Mouse (Mus musculus) heart, adult 2 months (tissue): ENCODE results near the gene Stpg1. TPM values are rescaled to one million over a fixed set of nuclear protein-coding genes. Genes with fewer than 3 reads are reported as not detected.
A peak's percentile ranks its signal among the peaks of the same experiment; 100 is the strongest.

Source experiments
- DNase-seq, 2 experiments: peaks; one replicate each; pipeline ENCODE4 v3.0.0; 2021
- H3K27ac ChIP-seq: fragments of 200-600 bp; 2 replicates; pipeline ENCODE4 v1.8.1; 2022
- H3K27me3 ChIP-seq: fragments of 200-500 bp; 2 replicates; pipeline ENCODE4 v1.6.1; 2012; ENCODE audit warnings: mild to moderate bottlenecking, low read length, inconsistent platforms, mixed read lengths; ENCODE audit not compliant: control insufficient read depth, insufficient read depth
- H3K36me3 ChIP-seq: fragments of 200-500 bp; 2 replicates; pipeline ENCODE4 v1.6.1; 2012; ENCODE audit warnings: low read length, inconsistent platforms; ENCODE audit not compliant: control insufficient read depth, insufficient read depth
- H3K4me1 ChIP-seq: fragments of 200-500 bp; 2 replicates; pipeline ENCODE4 v1.6.1; 2011; ENCODE audit warnings: low read length; ENCODE audit not compliant: control insufficient read depth, insufficient read depth
- H3K4me3 ChIP-seq: fragments of 200-600 bp; 2 replicates; pipeline ENCODE4 v1.8.1; 2022
- H3K79me2 ChIP-seq: fragments of 200-500 bp; replicated peaks from 2 replicates; pipeline ENCODE4 v1.6.1; 2012; ENCODE audit warnings: mild to moderate bottlenecking, inconsistent platforms, low read length, moderate library complexity, mixed read lengths; ENCODE audit not compliant: control insufficient read depth, insufficient read depth
- H3K9ac ChIP-seq: fragments of 200-500 bp; 2 replicates; pipeline ENCODE4 v1.6.1; 2012; ENCODE audit warnings: low read depth, mild to moderate bottlenecking, control low read depth, inconsistent platforms, low read length, mixed read lengths
- CTCF ChIP-seq: fragments of 200-600 bp; IDR thresholded peaks from 2 replicates; pipeline ENCODE4 v1.8.1; 2022; ENCODE audit warnings: antibody characterized with exemption, mild to moderate bottlenecking, moderate library complexity
- EP300 ChIP-seq: fragments of 200-500 bp; IDR thresholded peaks from 2 replicates; pipeline ENCODE4 v1.6.1; 2011; ENCODE audit warnings: low read depth, low read length, control low read depth; ENCODE audit not compliant: insufficient read depth
- POLR2A ChIP-seq: fragments of 200-500 bp; IDR thresholded peaks from 2 replicates; pipeline ENCODE4 v1.6.1; 2011; ENCODE audit warnings: mild to moderate bottlenecking, low read depth, low read length, control low read depth; ENCODE audit not compliant: insufficient read depth
- WGBS: fragments of 180-500 bp; shearing (Covaris S2); methylation state at CpG from one replicate; pipeline ENCODE4 v1.1.7; 2018; 5-methylcytosine and 5-hydroxymethylcytosine counted together
- intact Hi-C: fragments of 180-260 bp; cut with DNase I; formaldehyde crosslinking; loops from one replicate; pipeline ENCODE4 v1.15.1; 2025
- polyA plus RNA-seq: library from polyadenylated mRNA; depleted of rRNA; stranded (reverse); fragments of >200 nt; gene quantifications from 2 replicates; pipeline ENCODE4 v1.2.3, GENCODE M21; 2012
- total RNA-seq, 2 experiments: library from RNA; stranded (reverse); gene quantifications; 2 replicates each; pipeline ENCODE4 v1.2.3; 2021

Stpg1 gene
- total and polyA plus RNA-seq, 3 experiments = 0.25 TPM; not detected in 2

DNA sequence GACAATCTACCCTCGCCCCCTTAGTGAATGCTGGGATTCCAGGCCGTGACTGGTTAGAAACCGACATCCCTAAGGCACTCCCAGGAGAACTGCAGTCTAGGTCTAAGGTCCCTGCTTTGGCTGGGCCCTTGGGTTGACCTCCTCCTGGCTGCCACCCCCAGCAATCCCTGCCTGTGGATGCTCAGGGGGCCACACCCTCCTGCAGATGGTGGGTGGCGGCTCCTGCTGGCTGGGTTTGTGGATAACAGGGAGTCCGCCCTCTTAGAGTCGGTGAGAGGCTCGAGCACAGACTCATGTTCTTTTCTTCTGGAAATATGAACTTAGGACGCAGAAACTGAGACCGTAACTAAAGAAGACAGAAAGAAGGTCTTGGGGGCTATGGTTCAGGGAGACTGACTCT is 14.2 kb upstream of the Stpg1 start:
- intact Hi-C loops = no loop called here
- Histone ChIP-seq H3K27ac (no peak overlapping the region), H3K9ac (no peak overlapping the region), H3K4me1 (no peaks in the 10 kb centered on the region), H3K27me3 (no peaks in the 10 kb centered on the region), H3K36me3 (no peaks in the 10 kb centered on the region), H3K4me3 (no peak overlapping the region), H3K79me2 (no peaks in the 10 kb centered on the region)
- TF ChIP-seq POLR2A (no peak), EP300 (no peak), CTCF (peak; percentile 15; the same call in 1 of the 2 replicates)
- DNase-seq = no peak
- 83% methylated on average over 9 of the region's 9 CpGs for WGBS

DNA sequence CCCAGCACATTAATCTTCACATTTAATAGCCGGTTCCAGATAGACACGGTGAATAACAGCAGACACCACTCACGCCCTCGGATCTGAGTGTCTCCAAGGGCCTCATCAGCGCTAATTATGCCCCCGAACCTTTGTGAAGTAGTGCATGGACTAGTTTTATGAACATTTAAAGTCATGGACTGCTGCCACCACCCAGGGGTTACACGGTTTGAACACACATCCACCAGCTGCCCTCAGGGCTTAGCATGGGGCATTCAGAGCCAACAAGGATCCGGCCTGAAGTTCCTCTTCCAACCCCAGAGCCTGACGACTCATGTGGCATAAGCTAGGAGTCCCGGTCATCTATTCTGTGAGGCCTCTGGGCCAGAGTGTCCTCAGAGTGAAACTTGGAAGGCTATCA is 9.5 kb upstream of the Stpg1 start:
- intact Hi-C loops = no loop called here
- Histone ChIP-seq H3K27me3 (no peaks in the 10 kb centered on the region), H3K79me2 (no peaks in the 10 kb centered on the region), H3K36me3 (no peaks in the 10 kb centered on the region), H3K27ac (no peak overlapping the region), H3K9ac (no peak overlapping the region), H3K4me1 (no peaks in the 10 kb centered on the region), H3K4me3 (no peak overlapping the region)
- no peak for DNase-seq
- 73% methylated on average over 10 of the region's 10 CpGs for WGBS
- TF ChIP-seq EP300 = no peak
- TF ChIP-seq CTCF = no peak
- TF ChIP-seq POLR2A = no peak

- 91% methylated on average over 11 of the region's 11 CpGs for WGBS
Observed at GRCm38 (mm10) chr4:135486352-135486751, 8.2 kb upstream of the Stpg1 start.

GRCm38 (mm10) chr4:135489256-135489655 is 5.3 kb upstream of the Stpg1 start:
- WGBS = 94% methylated on average over 7 of the region's 7 CpGs
- H3K4me3 ChIP-seq = no peak overlapping the region
- no peaks in the 10 kb centered on the region for H3K79me2 ChIP-seq
- DNase-seq = no peak
- H3K36me3 ChIP-seq = no peaks in the 10 kb centered on the region
- peaks cover 3% of the 10 kb centered on the region for H3K4me1 ChIP-seq
- H3K9ac ChIP-seq = no peak overlapping the region
- no peaks in the 10 kb centered on the region for H3K27me3 ChIP-seq
- no peak for TF ChIP-seq EP300
- H3K27ac ChIP-seq = no peak overlapping the region
- intact Hi-C loops = no loop called here

More at GRCm38 (mm10) chr4:135486352-135486751, 8.2 kb upstream of the Stpg1 start:
- H3K79me2 ChIP-seq = no peaks in the 10 kb centered on the region
- no peaks in the 10 kb centered on the region for H3K36me3 ChIP-seq
- H3K4me3 ChIP-seq = no peak overlapping the region
- no peak for TF ChIP-seq EP300
- TF ChIP-seq CTCF = no peak
- TF ChIP-seq POLR2A = no peak
- no peaks in the 10 kb centered on the region for H3K27me3 ChIP-seq
- intact Hi-C loops = no loop called here
- H3K27ac ChIP-seq = no peak overlapping the region
- H3K9ac ChIP-seq = no peak overlapping the region
- no peak for DNase-seq
- H3K4me1 ChIP-seq = no peaks in the 10 kb centered on the region

- DNase-seq = no peak
- H3K36me3 ChIP-seq = no peaks in the 10 kb centered on the region
- peak overlapping the region; percentile 98 for H3K4me3 ChIP-seq
- no peaks in the 10 kb centered on the region for H3K79me2 ChIP-seq
- 20% methylated on average over 4 of the region's 4 CpGs for WGBS
- H3K27ac ChIP-seq = peak overlapping the region; percentile 86
- H3K4me1 ChIP-seq = peaks cover 5% of the 10 kb centered on the region
- intact Hi-C loops = no loop called here
- no peak overlapping the region; the same call in 1 of the 2 replicates for H3K9ac ChIP-seq
- TF ChIP-seq POLR2A (no peak), CTCF (no peak), EP300 (no peak)
- no peaks in the 10 kb centered on the region for H3K27me3 ChIP-seq
Observed at GRCm38 (mm10) chr4:135493271-135493670, 1.3 kb upstream of the Stpg1 start.

GRCm38 (mm10) chr4:135493691-135494520 is 684 bp upstream of the Stpg1 start:
- intact Hi-C loops = loop anchor here (2.0 kb wide), 1 partner anchor 61 kb away; the partner anchor contains the start of gene Rcan3
- Histone ChIP-seq H3K36me3 (no peaks in the 10 kb centered on the region), H3K4me1 (peaks cover 5% of the 10 kb centered on the region), H3K27me3 (no peaks in the 10 kb centered on the region), H3K4me3 (peak overlapping the region; percentile 98), H3K27ac (peak overlapping the region; percentile 86), H3K9ac (peak overlapping the region; percentile 59), H3K79me2 (no peaks in the 10 kb centered on the region)
- TF ChIP-seq CTCF = peak; percentile 27; the same call in 1 of the 2 replicates
- no peak for TF ChIP-seq EP300
- peak; percentile 61; the same call in 1 of the 2 replicates for TF ChIP-seq POLR2A
- peak; percentile 57 to 61 for DNase-seq
- under 1% methylated on average over 33 of the region's 33 CpGs for WGBS
